Mouse (Mus musculus): ENCODE results near the gene BC067074.

GRCm38 (mm10) chr13:113292975-113293706 is at the start of gene BC067074:
- TF ChIP-seq CTCF (IDR thresholded peaks at IDR 0.05; ENCODE audit: control insufficient read depth, insufficient read depth, insufficient read length) (no peak), MYOG (IDR thresholded peaks at IDR 0.05; ENCODE audit: control insufficient read depth, extremely low read depth, insufficient read length) (no peak), MYOD1 (IDR thresholded peaks at IDR 0.05; ENCODE audit: control insufficient read depth, insufficient read length, low read depth) (peak; percentile 83), MAX (IDR thresholded peaks at IDR 0.05) (no peak)
